In genomic region chr2:31758966-31759365, GRCm38 (mm10) we compare ENCODE assay signal across 8 mouse cellular contexts. TPM values are rescaled to one million over a fixed set of nuclear protein-coding genes. Genes with fewer than 3 reads are reported as not detected.
DNase-seq lines count a peak whose midpoint lies in the region; ATAC-seq and TF ChIP-seq lines count a peak whose summit lies in the region.

No protein-coding gene starts in this region.

- H3K9ac ChIP-seq in liver, embryonic 11.5 days (ENCODE audit: low read depth, low read length): peak overlapping the region; percentile 82
- H3K9ac ChIP-seq in neural tube, embryonic 14.5 days (replicated peaks; ENCODE audit: low read depth, low read length): no peak overlapping the region

- TF ChIP-seq CTCF in embryonic fibroblast, embryonic 13.5 days (IDR thresholded peaks at IDR 0.05; ENCODE audit: borderline replicate concordance, insufficient read depth, low read length): no peak

- DNase-seq in liver, embryonic 11.5 days (ENCODE audit: low spot score): no peak
- DNase-seq in liver: no peak
- DNase-seq in limb, embryonic 10.5 days (ENCODE audit: low spot score): no peak
- DNase-seq in layer of hippocampus, adult 8-10 months (ENCODE audit: low spot score in 2 of 2): no peak
- no peak for DNase-seq in layer of hippocampus, adult 9-10 months (ENCODE audit: low spot score)
- DNase-seq in layer of hippocampus, postnatal 36 days: no peak

- H3K27me3 ChIP-seq in liver, embryonic 11.5 days (replicated peaks; ENCODE audit: control insufficient read depth, insufficient read depth, low read length): no peaks in the 10 kb centered on the region
- H3K27me3 ChIP-seq in limb, embryonic 10.5 days (ENCODE audit: low read depth, poor library complexity, severe bottlenecking): no peaks in the 10 kb centered on the region
- no peaks in the 10 kb centered on the region for H3K27me3 ChIP-seq in neural tube, embryonic 14.5 days (ENCODE audit: control insufficient read depth, insufficient read depth, low read length)

- peaks cover 35% of the 10 kb centered on the region for H3K4me1 ChIP-seq in liver, embryonic 11.5 days (replicated peaks; ENCODE audit: control insufficient read depth, insufficient read depth, low read length)
- peaks cover 24% of the 10 kb centered on the region for H3K4me1 ChIP-seq in embryonic fibroblast, embryonic 13.5 days (ENCODE audit: control insufficient read depth, insufficient read depth, low read length)
- peaks cover 43% of the 10 kb centered on the region for H3K4me1 ChIP-seq in limb, embryonic 10.5 days
- peaks cover 30% of the 10 kb centered on the region for H3K4me1 ChIP-seq in neural tube, embryonic 14.5 days (ENCODE audit: control insufficient read depth, insufficient read depth, low read length)

- peak overlapping the region; percentile 76 for H3K4me2 ChIP-seq in liver, embryonic 11.5 days
- H3K4me2 ChIP-seq in neural tube, embryonic 14.5 days (ENCODE audit: low read depth, low read length): peak overlapping the region; percentile 94

- WGBS in liver, embryonic 11.5 days: 87% methylated on average over 5 of the region's 5 CpGs
- WGBS in limb, embryonic 10.5 days: 86% methylated on average over 5 of the region's 5 CpGs
- WGBS in neural tube, embryonic 14.5 days: 96% methylated on average over 5 of the region's 5 CpGs

- 0 out of 2 replicates have a peak, but pooled peaks cover 1% of the 10 kb centered on the region for H3K36me3 ChIP-seq in liver, embryonic 11.5 days (ENCODE audit: control insufficient read depth, insufficient read depth, low read length)
- peaks cover 15% of the 10 kb centered on the region for H3K36me3 ChIP-seq in limb, embryonic 10.5 days
- H3K36me3 ChIP-seq in neural tube, embryonic 14.5 days (ENCODE audit: control insufficient read depth, insufficient read depth, low read length): no peaks in the 10 kb centered on the region

- H3K4me3 ChIP-seq in liver, embryonic 11.5 days (ENCODE audit: low read depth, low read length): peak overlapping the region; percentile 67
- H3K4me3 ChIP-seq in embryonic fibroblast, embryonic 13.5 days (ENCODE audit: insufficient read depth, low read length): no peak overlapping the region
- peak overlapping the region; percentile 92 for H3K4me3 ChIP-seq in limb, embryonic 10.5 days
- 0 out of 2 replicates have a peak overlapping the region, but pooled peaks have one; percentile 60 for H3K4me3 ChIP-seq in neural tube, embryonic 14.5 days (ENCODE audit: low read depth, low read length)

- H3K27ac ChIP-seq in liver, embryonic 11.5 days (ENCODE audit: low read depth, low read length): peak overlapping the region; percentile 87; the same call in 1 of the 2 replicates
- peak overlapping the region; percentile 79 for H3K27ac ChIP-seq in embryonic fibroblast, embryonic 13.5 days (ENCODE audit: insufficient read depth, low read length)
- peak overlapping the region; percentile 100 for H3K27ac ChIP-seq in limb, embryonic 10.5 days
- H3K27ac ChIP-seq in neural tube, embryonic 14.5 days (ENCODE audit: low read depth, low read length): no peak overlapping the region

- H3K9me3 ChIP-seq in liver, embryonic 11.5 days (ENCODE audit: control insufficient read depth, low read length): 0 out of 2 replicates have a peak, but pooled peaks cover 1% of the 10 kb centered on the region
- no peaks in the 10 kb centered on the region for H3K9me3 ChIP-seq in limb, embryonic 10.5 days (replicated peaks)
- no peaks in the 10 kb centered on the region for H3K9me3 ChIP-seq in neural tube, embryonic 14.5 days (ENCODE audit: control insufficient read depth, low read length)

- ATAC-seq in liver, embryonic 11.5 days (replicated peaks; ENCODE audit: low FRiP score): no peak
- ATAC-seq in neural tube, embryonic 14.5 days (ENCODE audit: low read depth): no peak

- no peak for TF ChIP-seq POLR2A in embryonic fibroblast, embryonic 13.5 days (IDR thresholded peaks at IDR 0.05; ENCODE audit: low read depth, low read length)

RNA-seq across cellular contexts. Expression of gene Qrfp, which starts 51.4 kb away (rescaled TPM):
- 0.08 TPM in 1 of 2 replicates, not detected in the other for polyA plus RNA-seq in liver, embryonic 11.5 days (2014; fragmentation: Nextera tagmentation; extraction: Ambion mirVana)
- polyA plus RNA-seq in embryonic fibroblast, embryonic 13.5 days (2011; ENCODE audit: insufficient read length, low read depth, missing spikeins): not detected in 2 replicates
- polyA plus RNA-seq in limb, embryonic 10.5 days (2016; fragmentation: Nextera tagmentation; extraction: Ambion mirVana): 0.06 and 0.23 TPM in 2 replicates
- polyA plus RNA-seq in neural tube, embryonic 14.5 days (2014; fragmentation: Nextera tagmentation; extraction: Ambion mirVana): 0.09 TPM in 1 of 2 replicates, not detected in the other
- not detected for total RNA-seq in layer of hippocampus, adult 8-10 months (2022)
- not detected for total RNA-seq in layer of hippocampus, postnatal 36 days (2021)
